Mouse (Mus musculus) hindbrain, embryonic 16.5 days (tissue): Measurements from ENCODE around the gene Peli1. TPM values are rescaled to one million over a fixed set of nuclear protein-coding genes. Genes with fewer than 3 reads are reported as not detected.

ENCODE experiments used
- ATAC-seq: fragments of 200-750 bp; cut with Nextera tagmentation; 2 replicates; pipeline ENCODE4 v1.8.0; 2017; ENCODE audit warnings: moderate TSS enrichment, moderate library complexity
- H3K27ac ChIP-seq: fragments of 300-500 bp; sonication (generic); 2 replicates; pipeline ENCODE4 v1.5.1; 2014; ENCODE audit warnings: low read depth, mild to moderate bottlenecking, control low read depth, low read length, moderate library complexity
- H3K27me3 ChIP-seq: fragments of 300-500 bp; sonication (generic); replicated peaks from 2 replicates; pipeline ENCODE4 v1.6.1; 2014; ENCODE audit warnings: low read length; ENCODE audit not compliant: control insufficient read depth, insufficient read depth
- H3K36me3 ChIP-seq: fragments of 300-500 bp; sonication (generic); 2 replicates; pipeline ENCODE4 v1.6.1; 2014; ENCODE audit warnings: mild to moderate bottlenecking, low read length, moderate library complexity, mixed read lengths; ENCODE audit not compliant: control insufficient read depth, insufficient read depth
- H3K4me1 ChIP-seq: fragments of 300-500 bp; sonication (generic); 2 replicates; pipeline ENCODE4 v1.6.1; 2014; ENCODE audit warnings: low read depth, low read length; ENCODE audit not compliant: control insufficient read depth, insufficient read depth
- H3K4me2 ChIP-seq: fragments of 300-500 bp; sonication (generic); 2 replicates; pipeline ENCODE4 v1.6.1; 2014; ENCODE audit warnings: mild to moderate bottlenecking, low read length, control low read depth, moderate library complexity
- H3K4me3 ChIP-seq: fragments of 300-500 bp; sonication (generic); 2 replicates; pipeline ENCODE4 v1.5.1; 2014; ENCODE audit warnings: mild to moderate bottlenecking, low read length, control low read depth, moderate library complexity
- H3K9ac ChIP-seq: fragments of 300-500 bp; sonication (generic); 2 replicates; pipeline ENCODE4 v1.6.1; 2014; ENCODE audit warnings: low read depth, mild to moderate bottlenecking, control low read depth, low read length, moderate library complexity
- H3K9me3 ChIP-seq: fragments of 300-500 bp; sonication (generic); 2 replicates; pipeline ENCODE4 v1.6.1; 2014; ENCODE audit warnings: mild to moderate bottlenecking, low read length, moderate library complexity; ENCODE audit not compliant: control insufficient read depth
- WGBS: fragments of 180-500 bp; shearing (Covaris S2); extraction: QIAGEN DNeasy Blood & Tissue Kit; methylation state at CpG from one replicate; pipeline ENCODE4 v1.1.7; 2014; 5-methylcytosine and 5-hydroxymethylcytosine counted together
- polyA plus RNA-seq: library from polyadenylated mRNA; unstranded; fragments of >200 nt; fragmentation: Nextera tagmentation; extraction: Ambion mirVana; gene quantifications from 2 replicates; pipeline ENCODE4 v1.2.1, GENCODE M21; 2015

The Peli1 gene
- polyA plus RNA-seq, 1 experiment from 2014 or later, result 51.8 TPM

- 36% methylated on average over 2 of the region's 2 CpGs for WGBS
Measured at GRCm38 (mm10) chr11:21088356-21088755, 2.7 kb upstream of the Peli1 start.

GRCm38 (mm10) chr11:21089571-21089970 lies 1.5 kb upstream of the Peli1 start:
- H3K9me3 ChIP-seq, result no peaks in the 10 kb centered on the region

More at GRCm38 (mm10) chr11:21088356-21088755, 2.7 kb upstream of the Peli1 start:
- Histone ChIP-seq H3K4me3 (no peak overlapping the region), H3K9me3 (no peaks in the 10 kb centered on the region), H3K27ac (no peak overlapping the region), H3K4me2 (no peak overlapping the region), H3K9ac (no peak overlapping the region), H3K4me1 (peaks cover 2% of the 10 kb centered on the region), H3K36me3 (no peaks in the 10 kb centered on the region), H3K27me3 (no peaks in the 10 kb centered on the region)
- ATAC-seq, result no peak

GRCm38 (mm10) chr11:21091428-21092405 lies 626 bp downstream of the Peli1 start:
- Histone ChIP-seq H3K27me3 (no peaks in the 10 kb centered on the region), H3K4me2 (peak overlapping the region; percentile 65), H3K4me3 (peak overlapping the region; percentile 95), H3K9ac (peak overlapping the region; percentile 99), H3K9me3 (no peaks in the 10 kb centered on the region), H3K36me3 (no peaks in the 10 kb centered on the region), H3K4me1 (peaks cover 10% of the 10 kb centered on the region), H3K27ac (peak overlapping the region; percentile 99)
- peak; percentile 49 for ATAC-seq
- WGBS, result under 1% methylated on average over 68 of the region's 99 CpGs

More at GRCm38 (mm10) chr11:21089571-21089970, 1.5 kb upstream of the Peli1 start:
- no peak overlapping the region for H3K4me2 ChIP-seq
- no peak for ATAC-seq
- no peak overlapping the region for H3K27ac ChIP-seq
- no peaks in the 10 kb centered on the region for H3K36me3 ChIP-seq
- H3K27me3 ChIP-seq, result no peaks in the 10 kb centered on the region
- H3K4me1 ChIP-seq, result peaks cover 10% of the 10 kb centered on the region
- no peak overlapping the region for H3K9ac ChIP-seq
- WGBS, result 67% methylated on average over 4 of the region's 4 CpGs
- no peak overlapping the region for H3K4me3 ChIP-seq

GRCm38 (mm10) chr11:21092621-21093020 lies 1.5 kb downstream of the Peli1 start:
- Histone ChIP-seq H3K4me2 (peak overlapping the region; percentile 65), H3K4me1 (peaks cover 10% of the 10 kb centered on the region), H3K27ac (no peak overlapping the region), H3K4me3 (peak overlapping the region; percentile 95), H3K9me3 (no peaks in the 10 kb centered on the region), H3K36me3 (no peaks in the 10 kb centered on the region), H3K9ac (peak overlapping the region; percentile 28; the same call in 1 of the 2 replicates), H3K27me3 (no peaks in the 10 kb centered on the region)
- ATAC-seq, result no peak
- WGBS, result 5% methylated on average over 7 of the region's 7 CpGs

- H3K4me3 ChIP-seq, result peak overlapping the region; percentile 30
- no peak overlapping the region for H3K27ac ChIP-seq
- H3K4me1 ChIP-seq, result peaks cover 10% of the 10 kb centered on the region
- H3K4me2 ChIP-seq, result peak overlapping the region; percentile 53
- peak overlapping the region; percentile 38; the same call in 1 of the 2 replicates for H3K9ac ChIP-seq
- ATAC-seq, result no peak
- no peaks in the 10 kb centered on the region for H3K27me3 ChIP-seq
- 38% methylated on average over 3 of the region's 3 CpGs for WGBS
- H3K9me3 ChIP-seq, result no peaks in the 10 kb centered on the region
- no peaks in the 10 kb centered on the region for H3K36me3 ChIP-seq
Measured at GRCm38 (mm10) chr11:21093081-21093815, 2.2 kb downstream of the Peli1 start.

- ATAC-seq, result no peak
- Histone ChIP-seq H3K9ac (no peak overlapping the region), H3K4me1 (peaks cover 10% of the 10 kb centered on the region), H3K27me3 (no peaks in the 10 kb centered on the region), H3K4me2 (no peak overlapping the region), H3K9me3 (no peaks in the 10 kb centered on the region), H3K27ac (no peak overlapping the region), H3K4me3 (no peak overlapping the region), H3K36me3 (no peaks in the 10 kb centered on the region)
- 95% methylated on average over 2 of the region's 2 CpGs for WGBS
Measured at GRCm38 (mm10) chr11:21096590-21096989, 5.5 kb downstream of the Peli1 start.

- Histone ChIP-seq H3K36me3 (no peaks in the 10 kb centered on the region), H3K4me1 (peaks cover 8% of the 10 kb centered on the region), H3K9me3 (no peaks in the 10 kb centered on the region), H3K4me3 (no peak overlapping the region), H3K9ac (no peak overlapping the region), H3K4me2 (no peak overlapping the region), H3K27ac (no peak overlapping the region), H3K27me3 (no peaks in the 10 kb centered on the region)
- 91% methylated on average over 2 of the region's 2 CpGs for whole genome bisulfite sequencing
- ATAC-seq, result no peak
Measured at GRCm38 (mm10) chr11:21098457-21098856, 7.4 kb downstream of the Peli1 start.

- Histone ChIP-seq H3K4me2 (no peak overlapping the region), H3K4me1 (no peaks in the 10 kb centered on the region), H3K27me3 (no peaks in the 10 kb centered on the region), H3K36me3 (no peaks in the 10 kb centered on the region), H3K4me3 (no peak overlapping the region), H3K9ac (no peak overlapping the region), H3K9me3 (no peaks in the 10 kb centered on the region), H3K27ac (no peak overlapping the region)
- WGBS, result 94% methylated on average over 1 of the region's 1 CpGs
- ATAC-seq, result no peak
Measured at GRCm38 (mm10) chr11:21100704-21101103, 9.6 kb downstream of the Peli1 start.

- no peak overlapping the region for H3K4me2 ChIP-seq
Measured at GRCm38 (mm10) chr11:21101286-21101685, 10.2 kb downstream of the Peli1 start.

More at GRCm38 (mm10) chr11:21101286-21101685, 10.2 kb downstream of the Peli1 start:
- Histone ChIP-seq H3K4me3 (no peak overlapping the region), H3K27me3 (no peaks in the 10 kb centered on the region), H3K36me3 (no peaks in the 10 kb centered on the region), H3K9ac (no peak overlapping the region), H3K27ac (no peak overlapping the region), H3K9me3 (no peaks in the 10 kb centered on the region), H3K4me1 (no peaks in the 10 kb centered on the region)
- ATAC-seq, result no peak
- 85% methylated on average over 4 of the region's 4 CpGs for WGBS
